Mouse (Mus musculus) granulocyte monocyte progenitor cell, adult 5-6 weeks (primary cell): Measurements from ENCODE around the gene Gm28048. TPM values are rescaled to one million over a fixed set of nuclear protein-coding genes. Genes with fewer than 3 reads are reported as not detected.
A peak's percentile ranks its signal among the peaks of the same experiment; 100 is the strongest.

Experiments used
- ATAC-seq: replicated peaks from 2 replicates; pipeline ENCODE4 v1.8.0; 2016; ENCODE audit warnings: mild to moderate bottlenecking, moderate TSS enrichment, inconsistent platforms; ENCODE audit not compliant: poor library complexity, severe bottlenecking
- total RNA-seq, 2 experiments: library from RNA; stranded (forward) in 1 of 2; stranded (reverse) in 1 of 2; fragments of 200-712, 200-1000 nt in 1 of 2; fragments of >200 nt in 1 of 2; fragmentation: Nextera tagmentation in 1 of 2; gene quantifications; 2 replicates each; pipeline ENCODE4 v1.2.3; 2014 to 2017

Gm28048 gene
- total RNA-seq, 2 experiments from 2014 or later: 48.6 to 70.6 TPM

DNA sequence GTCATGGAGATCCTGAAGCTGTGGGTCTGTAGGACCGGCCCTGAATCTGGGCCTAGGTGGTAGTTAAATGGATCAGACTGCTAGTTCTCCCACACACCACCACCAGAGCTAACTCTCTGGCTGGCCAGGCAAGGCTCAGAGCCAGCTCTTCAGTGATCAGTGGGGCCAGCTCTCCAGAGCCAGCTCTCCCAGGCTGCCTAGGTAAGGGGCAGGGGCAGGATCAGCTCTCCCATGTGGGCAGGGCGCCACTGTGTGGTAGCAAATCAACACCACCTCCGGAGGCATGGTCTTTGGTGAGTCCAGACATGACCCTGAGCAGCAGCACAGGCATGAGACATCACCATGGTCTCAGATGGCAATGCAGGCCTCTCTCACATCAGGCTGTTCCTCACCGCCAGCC is 25.1 kb downstream of the Gm28048 start:
- peak; percentile 92 for ATAC-seq

GRCm38 (mm10) chr11:22956346-22956745 is 25.5 kb downstream of the Gm28048 start:
- ATAC-seq: no peak

GRCm38 (mm10) chr11:22952668-22953067 is 29.2 kb downstream of the Gm28048 start:
- peak; percentile 48 for ATAC-seq

DNA sequence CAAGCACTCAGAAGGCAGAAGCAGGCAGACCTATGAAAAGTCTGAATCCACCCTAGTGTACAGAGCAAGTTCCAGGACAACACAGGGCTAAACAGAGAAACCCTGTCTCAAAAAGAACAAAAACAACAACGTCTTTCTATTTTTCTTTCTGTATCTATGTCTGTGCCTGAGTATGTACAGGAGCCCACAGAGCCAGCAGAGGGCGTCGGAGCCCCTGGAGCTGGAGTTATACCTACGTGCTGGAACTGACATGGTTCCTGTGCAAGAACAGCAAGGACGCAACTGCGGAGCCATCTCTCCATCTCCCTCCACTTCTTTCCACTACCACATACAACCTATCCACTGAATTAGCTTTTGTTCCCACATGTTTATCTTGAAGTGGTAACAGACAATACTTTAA is 31.8 kb downstream of the Gm28048 start:
- ATAC-seq: no peak

GRCm38 (mm10) chr11:22949101-22949500 is 32.8 kb downstream of the Gm28048 start:
- ATAC-seq: 0 out of 2 replicates have a peak, but pooled peaks have one; percentile 24

- no peak for ATAC-seq
These were observed 42.9 kb downstream of the Gm28048 start for GRCm38 (mm10) chr11:22938983-22939382.

DNA sequence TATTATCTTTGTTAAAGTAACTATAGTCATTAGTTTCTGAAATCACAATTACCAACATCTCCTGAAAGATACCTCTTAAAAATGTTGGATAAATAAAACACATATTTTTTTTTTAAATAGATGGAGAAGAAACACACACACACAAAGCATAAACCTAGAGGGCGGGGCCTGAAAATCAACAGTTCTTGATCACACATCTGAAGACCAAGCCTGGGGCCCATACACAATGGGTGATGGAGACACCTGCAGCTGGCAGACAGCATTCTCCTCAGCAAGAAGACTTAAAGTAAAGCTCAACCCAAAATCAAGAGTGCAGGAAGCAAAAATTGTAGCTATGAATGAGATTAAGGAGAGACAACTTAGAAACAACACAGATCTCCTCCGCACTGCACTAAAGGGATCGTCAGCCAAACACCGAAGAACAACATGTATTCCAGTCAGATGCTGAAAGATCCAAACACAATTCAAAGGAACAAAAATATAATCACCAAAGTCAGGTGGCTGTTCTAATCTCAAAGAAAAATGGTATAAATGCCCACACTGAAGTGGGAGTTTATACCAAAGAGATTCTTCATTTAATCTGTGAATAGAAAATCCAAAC is 44.1 kb downstream of the Gm28048 start:
- ATAC-seq: no peak

DNA sequence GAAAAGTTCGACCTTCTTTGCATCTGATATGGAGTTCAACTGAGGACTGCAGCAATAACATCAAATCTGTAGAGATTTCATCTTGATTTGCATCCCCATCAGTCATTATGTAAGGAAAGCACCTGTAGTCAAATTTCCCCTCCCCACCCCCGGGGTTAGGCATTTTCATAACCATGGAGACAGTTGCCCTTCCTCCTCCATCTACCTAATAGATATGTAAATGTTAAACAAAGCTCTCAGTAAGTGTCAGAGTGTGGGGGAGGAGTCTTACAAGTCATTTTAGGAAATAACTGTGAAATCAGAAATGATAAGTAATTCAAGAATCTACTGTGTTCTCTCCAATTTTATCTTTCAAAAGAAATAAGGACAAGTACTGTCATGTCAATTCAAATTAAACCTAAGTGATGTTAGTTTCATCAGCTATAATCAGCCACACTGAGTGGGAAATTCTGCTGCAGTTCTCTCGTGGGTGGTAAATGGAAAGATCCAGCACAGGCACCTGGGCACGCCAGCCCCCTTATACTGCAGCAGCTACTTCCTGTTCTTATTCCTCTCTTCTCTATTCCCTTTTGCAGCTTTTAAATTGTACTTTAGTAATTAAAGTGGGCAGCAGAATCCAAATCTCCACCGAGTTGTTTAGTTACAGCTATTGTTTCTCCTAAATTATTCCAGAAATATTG is 45.3 kb downstream of the Gm28048 start:
- peak; percentile 40; the same call in 1 of the 2 replicates for ATAC-seq

GRCm38 (mm10) chr11:22932167-22932566 is 49.7 kb downstream of the Gm28048 start:
- ATAC-seq: no peak

DNA sequence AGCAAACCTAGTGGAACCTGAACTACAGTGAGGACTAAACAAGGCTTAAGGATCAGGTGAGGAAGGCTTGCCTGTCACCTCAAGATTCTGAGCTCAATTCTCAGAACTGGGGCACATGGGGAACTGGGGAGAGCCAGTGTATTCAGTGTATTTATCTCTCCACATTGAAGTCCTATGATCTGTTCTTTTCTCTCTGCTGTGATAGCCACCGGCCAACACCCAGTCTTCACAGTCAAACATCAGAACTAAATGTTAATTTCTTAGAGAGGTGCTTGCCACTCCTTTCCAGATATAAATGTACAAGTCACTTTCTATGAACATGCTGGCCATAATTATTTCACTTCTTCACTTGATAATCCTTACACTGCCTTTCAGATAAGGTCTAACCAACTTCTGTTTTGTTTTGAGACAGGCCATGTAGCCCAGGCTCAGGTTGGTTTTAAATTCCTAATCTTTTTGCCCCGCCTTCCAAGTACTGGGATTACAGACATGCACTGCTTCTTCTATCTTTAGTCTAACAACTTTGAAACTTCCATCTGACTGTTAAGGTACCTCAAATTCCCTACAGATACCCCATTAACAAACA is 50.5 kb downstream of the Gm28048 start:
- ATAC-seq: no peak

- ATAC-seq: peak; percentile 69
These were observed 51.8 kb downstream of the Gm28048 start for GRCm38 (mm10) chr11:22930129-22930528.

GRCm38 (mm10) chr11:22928586-22929169 is 53.2 kb downstream of the Gm28048 start:
- ATAC-seq: peak; percentile 94

GRCm38 (mm10) chr11:22923606-22924005 is 58.3 kb downstream of the Gm28048 start:
- no peak for ATAC-seq

DNA sequence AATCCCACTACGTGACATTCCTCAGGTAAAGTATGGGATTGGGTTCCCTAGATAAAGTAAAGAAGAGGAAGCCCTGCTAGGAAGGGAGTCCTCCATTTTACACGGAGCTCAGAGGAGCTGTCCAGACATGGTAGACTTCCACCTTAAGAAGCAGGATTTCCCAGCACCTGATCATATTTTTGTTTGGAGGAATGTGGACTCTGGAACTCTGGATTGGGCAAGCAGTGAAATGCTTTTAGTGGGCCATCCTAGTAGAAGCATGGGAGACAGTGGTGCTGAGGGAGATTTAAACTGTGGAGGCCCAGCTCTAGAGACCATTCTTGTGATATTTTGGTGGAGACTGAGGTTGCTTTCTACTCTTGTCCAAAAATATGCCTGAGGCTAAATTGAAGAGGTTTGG is 59.3 kb downstream of the Gm28048 start:
- no peak for ATAC-seq

DNA sequence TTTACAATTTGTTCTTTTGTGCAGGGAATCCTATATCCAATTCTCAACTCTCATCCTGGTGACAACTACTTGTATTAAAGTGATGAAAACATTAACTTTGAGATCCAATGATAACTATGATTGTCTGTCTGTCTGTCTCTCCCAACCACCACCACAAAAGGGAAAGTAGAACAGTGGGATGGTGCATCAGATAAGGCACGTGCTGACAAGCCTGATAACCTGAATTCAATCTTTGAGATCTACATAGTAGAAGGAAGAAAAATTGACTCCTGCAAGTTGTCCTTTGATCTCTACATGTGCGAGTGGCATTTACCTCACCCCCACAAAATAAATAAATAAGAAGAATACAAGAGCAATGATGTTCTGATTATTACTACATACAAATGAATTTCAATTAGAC is 62.6 kb downstream of the Gm28048 start:
- no peak for ATAC-seq

- no peak for ATAC-seq
These were observed 64.1 kb downstream of the Gm28048 start for GRCm38 (mm10) chr11:22917786-22918185.

GRCm38 (mm10) chr11:22913744-22914143 is 68.1 kb downstream of the Gm28048 start:
- no peak for ATAC-seq

DNA sequence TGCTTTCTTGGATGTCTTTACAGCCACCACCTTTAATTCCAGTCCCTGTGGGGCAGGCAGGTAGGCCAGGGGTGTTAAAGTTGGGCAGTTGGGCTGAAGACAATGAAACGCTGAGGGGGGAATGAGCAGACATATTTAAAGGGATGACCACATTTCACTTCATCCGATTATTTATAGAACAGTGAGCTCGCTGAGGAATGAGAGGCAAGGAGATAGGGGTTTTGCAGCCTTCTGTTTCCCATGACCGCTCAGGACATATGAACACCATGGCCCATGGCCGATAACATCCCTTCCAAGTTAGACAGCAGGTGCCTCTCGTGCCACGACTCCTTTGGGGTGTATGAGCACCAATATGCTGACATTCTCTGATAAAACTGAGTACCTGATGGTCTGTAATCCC is 70.1 kb downstream of the Gm28048 start:
- no peak for ATAC-seq

- ATAC-seq: no peak; the same call in 1 of the 2 replicates
These were observed 75.4 kb downstream of the Gm28048 start for GRCm38 (mm10) chr11:22906453-22906865.

- no peak for ATAC-seq
These were observed 79.0 kb downstream of the Gm28048 start for GRCm38 (mm10) chr11:22902923-22903322.

DNA sequence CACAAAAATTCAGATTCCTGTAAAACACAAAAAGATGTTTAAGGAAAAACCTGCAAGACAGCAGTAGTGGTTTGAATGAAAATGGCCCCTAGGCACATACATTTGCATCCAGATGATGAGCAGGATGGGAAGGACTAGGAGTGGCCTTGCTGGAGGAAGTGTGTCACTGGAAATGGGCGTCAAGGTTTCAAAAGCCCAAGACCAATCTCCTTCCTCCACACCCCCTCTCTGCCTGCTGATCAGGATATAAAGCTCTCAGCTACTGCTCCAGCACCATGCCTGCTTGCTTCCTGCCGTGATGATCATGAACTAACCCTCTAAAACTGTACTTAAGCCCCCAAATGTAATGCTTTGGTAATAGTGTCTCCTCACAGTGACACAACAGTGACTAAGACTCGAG is 81.8 kb downstream of the Gm28048 start:
- ATAC-seq: peak; percentile 26; the same call in 1 of the 2 replicates
